Mouse (Mus musculus) natural killer cell, adult 2 months (primary cell): Measurements from ENCODE around the gene She.
A peak's percentile ranks its signal among the peaks of the same experiment; 100 is the strongest.

ENCODE experiments used
- DNase-seq, 2 experiments: peaks; one replicate each; pipeline ENCODE4 v3.0.0; 2022; ENCODE audit warnings: low spot score in 2 of 2

She gene

DNA sequence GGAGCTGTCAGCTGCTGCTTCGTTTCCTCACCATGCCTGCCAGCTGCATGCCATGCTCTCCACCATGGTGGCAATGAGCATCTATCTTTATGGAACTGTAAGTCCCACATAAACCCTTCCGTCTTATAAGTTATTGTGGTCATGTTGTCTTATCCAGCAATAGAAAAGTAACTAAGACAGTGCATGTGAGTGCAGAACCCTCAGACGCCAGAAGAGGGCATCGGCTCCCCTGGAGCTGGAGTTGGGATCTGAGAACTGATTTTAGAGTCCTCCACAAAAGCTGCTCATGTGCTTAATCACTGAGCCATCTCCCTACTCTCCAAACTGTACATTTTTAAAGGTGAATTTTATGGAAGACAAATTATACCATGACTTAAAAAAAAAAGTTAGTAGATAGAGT is 14.1 kb upstream of the She start:
- peak in 1 of 2 experiments; percentile 32 for DNase-seq

- no peak for DNase-seq
Measured at GRCm38 (mm10) chr3:89818605-89819004, 12.6 kb upstream of the She start.

DNA sequence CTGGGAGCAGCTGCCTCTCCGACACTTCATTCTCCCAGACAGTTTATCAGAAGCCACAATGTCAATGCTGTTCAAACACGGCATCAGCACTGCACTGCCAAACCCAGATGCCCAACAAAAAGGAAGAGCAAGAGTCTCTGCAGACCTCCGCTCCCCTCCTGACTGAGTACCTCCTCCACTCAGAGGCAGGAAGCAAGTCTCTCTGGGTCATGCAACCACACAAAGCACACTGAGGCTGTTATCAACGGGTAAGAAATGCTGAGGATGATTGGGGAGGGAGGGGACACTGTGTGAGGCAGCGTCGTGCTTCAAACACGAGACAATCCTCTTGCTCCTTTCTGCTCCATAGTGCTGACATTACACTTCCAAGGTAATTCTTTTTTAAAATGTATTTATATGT is 11.3 kb upstream of the She start:
- no peak for DNase-seq

- no peak for DNase-seq
Measured at GRCm38 (mm10) chr3:89820311-89821095, 10.7 kb upstream of the She start.

DNA sequence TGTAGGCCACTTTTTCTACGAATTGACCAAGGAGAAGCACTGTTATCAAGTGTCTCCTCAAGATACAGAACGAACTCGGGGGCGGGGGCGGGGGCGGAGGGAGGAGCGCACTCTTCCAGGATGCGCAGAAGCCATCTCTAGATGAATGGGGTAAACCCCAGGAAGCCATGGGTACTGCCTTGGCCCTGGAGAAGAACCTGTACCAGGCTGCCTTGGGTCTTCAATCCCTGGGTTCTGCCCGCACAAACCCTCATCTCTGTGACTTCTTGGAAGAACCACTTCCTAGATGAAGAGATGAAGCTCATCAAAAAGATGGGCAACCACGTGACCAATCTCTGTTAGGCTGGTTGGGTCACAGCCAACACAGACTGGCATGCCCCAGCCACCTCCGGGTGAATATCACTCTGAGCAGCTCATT is 10.1 kb upstream of the She start:
- DNase-seq, result no peak

DNA sequence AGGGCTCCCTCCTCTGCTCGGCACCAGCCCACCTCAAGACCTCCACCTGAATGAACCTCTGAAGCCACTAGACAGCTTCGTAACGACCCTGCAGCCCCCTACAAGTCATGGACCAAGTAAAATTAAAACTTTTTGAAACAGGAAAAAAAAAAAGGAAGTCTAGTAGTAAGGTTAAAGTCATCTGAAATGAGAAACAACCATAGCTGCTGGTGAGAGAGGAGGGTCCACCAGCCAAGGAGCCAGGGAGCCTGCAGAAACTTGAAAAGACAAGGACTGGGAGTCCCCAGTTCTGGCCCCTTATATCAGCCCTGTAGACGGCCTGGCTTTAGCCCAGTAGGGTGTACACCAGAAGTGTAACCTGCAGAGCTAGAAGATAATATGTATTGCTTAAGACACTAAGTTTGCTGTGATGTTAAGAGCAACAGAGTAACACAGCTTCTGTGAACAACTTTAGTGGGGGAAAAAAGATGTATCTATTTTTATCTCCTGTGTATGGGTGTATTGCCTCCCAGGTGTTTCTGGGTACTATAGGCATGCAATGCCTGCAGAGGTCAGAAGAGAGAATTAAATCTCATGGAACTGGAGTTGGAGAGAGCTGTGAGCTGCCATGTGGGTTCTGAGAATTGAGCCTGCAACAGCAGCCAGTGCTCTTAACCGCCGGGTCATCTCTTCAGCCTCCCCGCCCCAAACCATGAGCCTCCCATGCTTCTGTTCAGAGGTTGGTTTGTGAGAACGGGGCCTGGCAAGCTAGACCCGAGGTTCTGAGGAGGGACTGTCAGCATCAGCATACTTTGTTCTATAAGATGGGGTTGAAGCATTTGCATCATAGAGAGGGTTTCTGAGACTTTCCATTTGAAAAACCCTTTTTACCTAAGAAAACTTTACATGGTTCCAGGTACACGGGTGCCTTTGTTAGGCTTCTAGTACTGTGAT is 9.4 kb upstream of the She start:
- DNase-seq, result no peak

GRCm38 (mm10) chr3:89823594-89823993 is 7.6 kb upstream of the She start:
- no peak for DNase-seq

DNA sequence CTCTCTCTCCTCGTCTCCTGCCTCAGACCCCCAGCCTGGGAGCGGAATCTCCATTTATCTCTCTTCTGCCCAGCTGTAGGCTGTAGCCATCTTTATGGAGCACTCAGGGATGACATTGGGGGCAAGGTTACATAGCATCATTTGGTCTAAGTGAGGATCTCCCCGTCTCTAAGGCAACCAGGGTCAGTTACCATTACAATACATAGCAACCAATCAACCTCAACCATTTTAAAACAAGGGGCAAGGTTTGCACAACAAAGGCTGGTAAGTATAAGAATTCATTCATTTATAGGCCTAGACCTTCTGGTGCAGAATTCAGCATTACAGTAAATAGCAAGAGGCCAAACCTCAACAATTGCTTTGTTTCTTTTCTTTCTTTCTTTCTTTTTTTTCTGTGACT is 4.9 kb upstream of the She start:
- no peak for DNase-seq

DNA sequence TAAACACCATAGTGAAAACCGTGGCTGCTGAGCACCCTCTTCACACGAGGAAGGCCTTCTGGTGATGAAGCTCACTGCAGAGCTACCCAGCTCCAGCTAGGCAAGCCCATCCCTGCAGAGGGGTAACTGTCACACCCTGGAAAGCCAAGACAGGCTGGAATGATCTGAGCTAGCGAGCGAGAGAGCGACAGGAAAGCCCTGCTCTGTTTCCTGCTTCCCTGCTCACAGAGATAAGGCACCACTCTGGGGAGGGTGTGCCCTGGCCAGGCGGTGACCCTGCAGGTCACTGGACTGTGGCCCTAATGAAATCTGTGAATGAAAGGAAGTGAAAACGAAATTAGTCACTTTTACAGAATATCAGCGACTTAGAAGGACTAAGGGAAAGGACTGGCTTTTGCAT is 4.2 kb downstream of the She start:
- no peak for DNase-seq

- peak in 1 of 2 experiments; percentile 45 for DNase-seq
Measured at GRCm38 (mm10) chr3:89842258-89842657, 11.1 kb downstream of the She start.

DNA sequence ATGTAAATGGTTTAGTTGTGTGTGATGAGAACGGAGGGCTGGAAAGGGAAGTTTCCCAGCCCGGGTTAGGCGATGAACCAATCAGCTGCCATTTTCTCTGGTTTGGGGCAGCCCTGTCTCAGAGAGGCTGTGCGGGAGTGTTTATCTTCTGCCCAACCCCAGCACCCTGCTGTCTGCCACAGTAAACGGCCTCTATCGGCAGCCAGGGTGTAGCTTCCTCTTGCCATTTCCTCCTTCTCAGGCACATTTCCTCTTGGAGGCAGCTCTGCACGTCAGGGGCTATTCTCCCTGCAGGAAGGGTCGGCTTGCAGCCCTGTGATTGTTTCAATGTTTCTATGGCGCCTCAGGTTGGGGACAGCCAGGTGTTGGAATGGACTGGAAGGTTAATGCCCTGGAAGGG is 12.0 kb downstream of the She start:
- peak in 1 of 2 experiments; percentile 34 for DNase-seq

- DNase-seq, result no peak
Measured at GRCm38 (mm10) chr3:89845814-89846213, 14.6 kb downstream of the She start.

- no peak for DNase-seq
Measured at GRCm38 (mm10) chr3:89847126-89847525, 16.0 kb downstream of the She start.

DNA sequence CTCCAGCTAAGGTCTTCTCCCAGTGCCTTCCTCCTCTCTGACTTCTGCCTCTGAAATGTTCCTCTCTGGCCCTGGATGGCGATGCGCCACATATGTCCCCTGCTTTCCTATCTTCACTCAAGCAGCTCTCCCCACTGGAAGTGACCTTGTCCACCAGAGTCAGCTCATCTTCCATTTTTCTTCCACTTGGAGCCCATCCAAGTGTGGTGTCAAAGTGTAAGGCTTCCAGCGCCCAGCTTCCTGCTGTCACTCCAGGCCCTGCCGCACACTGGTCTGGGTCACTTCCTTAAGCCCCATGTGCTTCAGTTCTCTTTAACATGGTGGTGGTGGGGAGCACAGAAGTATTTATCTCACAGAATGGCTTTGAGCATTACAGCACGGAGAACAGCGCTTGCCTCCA is 16.4 kb downstream of the She start:
- DNase-seq, result no peak

GRCm38 (mm10) chr3:89848083-89848482 is 16.9 kb downstream of the She start:
- no peak for DNase-seq

DNA sequence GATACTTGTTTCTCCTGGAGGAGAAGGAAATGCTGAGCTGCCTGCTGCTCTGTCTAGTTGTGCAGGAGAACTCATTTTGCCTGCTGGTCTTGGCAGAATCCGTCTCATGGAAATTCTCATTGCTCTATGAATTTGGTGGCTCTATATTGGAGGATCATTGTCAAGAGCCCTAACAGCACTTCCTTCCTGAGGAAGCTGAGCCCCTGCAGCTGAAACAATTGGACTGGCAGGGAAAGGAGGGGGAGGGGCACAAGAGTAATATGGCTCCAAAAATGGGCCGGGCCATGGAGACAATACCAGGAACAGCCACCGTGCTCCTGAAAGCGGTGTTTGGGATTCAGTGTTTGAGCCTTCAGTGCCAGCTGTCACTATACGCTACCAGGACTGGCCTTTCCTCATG is 22.6 kb downstream of the She start:
- no peak for DNase-seq

DNA sequence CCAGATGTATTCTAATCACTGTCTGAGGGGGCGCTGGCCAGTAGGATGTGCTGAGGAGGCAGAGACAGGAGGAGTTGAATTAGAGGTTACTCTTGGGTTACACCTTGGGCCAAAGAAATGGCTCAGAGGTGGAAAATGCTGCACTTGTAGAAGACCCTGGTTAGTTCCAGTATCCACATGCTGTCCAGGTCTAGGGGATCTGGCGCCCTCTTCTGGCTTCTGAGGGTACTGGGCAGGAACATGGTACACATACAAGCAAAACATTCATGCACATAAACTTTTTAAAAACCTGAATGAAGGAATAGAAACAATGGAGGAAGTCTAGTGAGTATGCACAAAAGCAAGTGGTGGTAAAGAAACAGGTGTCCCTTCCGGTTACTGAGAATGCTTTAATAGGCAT is 26.2 kb downstream of the She start:
- peak in 1 of 2 experiments; percentile 31 for DNase-seq

DNA sequence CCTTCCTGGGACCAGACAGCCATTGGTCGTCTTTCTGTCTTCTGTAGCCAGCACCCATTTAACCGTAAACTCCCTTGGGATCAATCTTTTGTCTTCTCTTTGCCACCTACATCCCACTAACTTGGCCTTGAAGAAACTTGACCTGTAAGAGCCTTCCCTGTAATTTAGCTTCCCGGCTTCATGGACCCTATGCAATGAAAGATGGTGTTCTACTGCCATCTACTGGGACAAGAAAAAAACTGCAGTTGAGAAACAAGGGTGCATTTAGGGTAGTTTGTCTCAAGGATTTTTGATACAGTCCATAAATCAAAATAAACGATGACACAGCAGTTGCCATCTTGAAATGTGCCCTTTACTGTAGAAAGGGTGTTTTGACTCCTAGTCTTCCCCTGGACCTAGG is 27.0 kb downstream of the She start:
- DNase-seq, result peak in 1 of 2 experiments; percentile 18

DNA sequence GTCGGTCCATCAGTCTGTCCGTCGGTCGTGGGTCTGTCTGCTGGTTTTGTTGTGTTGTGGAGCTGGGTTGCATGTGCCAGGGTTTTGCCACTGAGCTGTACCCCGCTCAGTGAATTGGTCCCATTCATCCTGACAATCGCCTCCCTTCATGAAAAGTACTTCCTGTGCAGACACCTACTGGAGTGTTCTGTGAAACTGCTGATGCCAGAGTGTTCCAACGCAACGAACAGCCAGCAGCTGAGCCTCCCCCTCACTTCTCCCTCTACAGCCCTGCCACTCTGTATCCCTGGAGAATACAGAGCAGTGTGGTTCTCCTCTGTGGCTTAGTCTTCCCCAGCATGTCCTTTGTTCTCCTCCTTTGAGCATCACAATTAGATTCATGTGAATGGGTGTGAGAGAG is 27.7 kb downstream of the She start:
- DNase-seq, result no peak

DNA sequence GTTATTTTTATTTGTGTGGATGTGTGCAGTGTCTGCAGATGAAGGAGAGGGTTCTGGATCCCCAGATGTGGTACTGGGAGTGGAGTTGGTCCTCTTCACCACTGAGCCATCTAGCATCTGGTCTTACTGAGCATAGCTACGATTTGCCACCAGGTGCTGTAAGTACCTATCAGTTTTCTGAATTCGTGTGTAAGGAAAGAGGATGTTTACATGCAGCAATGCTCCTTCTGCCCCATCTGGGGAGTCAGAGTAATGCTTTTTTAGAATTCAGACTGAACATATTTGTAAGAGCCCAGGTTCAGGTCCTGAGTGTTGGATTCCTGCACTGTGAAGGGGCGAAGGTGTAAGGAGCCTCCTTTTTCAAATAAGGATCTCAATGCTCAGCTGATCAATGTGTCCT is 28.8 kb downstream of the She start:
- no peak for DNase-seq

- DNase-seq, result no peak
Measured at GRCm38 (mm10) chr3:89860343-89860742, 29.2 kb downstream of the She start.

DNA sequence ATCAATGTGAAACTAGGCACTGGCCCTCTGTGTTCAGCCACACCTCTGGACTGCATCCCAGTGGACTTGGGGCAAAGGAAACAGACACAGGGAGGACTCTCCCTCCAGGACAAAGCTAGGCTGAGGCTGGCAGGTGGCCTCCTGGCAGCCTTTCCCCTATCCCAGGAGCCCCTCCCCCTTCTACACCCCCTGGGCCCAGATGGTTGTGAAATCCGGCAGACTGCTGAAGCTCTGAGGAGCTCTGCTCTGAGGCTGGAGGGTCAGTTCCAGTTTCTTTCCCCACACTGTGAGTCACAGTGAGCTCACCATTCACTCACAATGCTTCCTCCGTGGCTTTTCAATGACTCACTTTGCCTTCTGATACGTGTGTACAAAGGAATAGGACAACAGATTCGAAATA is 29.9 kb downstream of the She start:
- DNase-seq, result no peak

DNA sequence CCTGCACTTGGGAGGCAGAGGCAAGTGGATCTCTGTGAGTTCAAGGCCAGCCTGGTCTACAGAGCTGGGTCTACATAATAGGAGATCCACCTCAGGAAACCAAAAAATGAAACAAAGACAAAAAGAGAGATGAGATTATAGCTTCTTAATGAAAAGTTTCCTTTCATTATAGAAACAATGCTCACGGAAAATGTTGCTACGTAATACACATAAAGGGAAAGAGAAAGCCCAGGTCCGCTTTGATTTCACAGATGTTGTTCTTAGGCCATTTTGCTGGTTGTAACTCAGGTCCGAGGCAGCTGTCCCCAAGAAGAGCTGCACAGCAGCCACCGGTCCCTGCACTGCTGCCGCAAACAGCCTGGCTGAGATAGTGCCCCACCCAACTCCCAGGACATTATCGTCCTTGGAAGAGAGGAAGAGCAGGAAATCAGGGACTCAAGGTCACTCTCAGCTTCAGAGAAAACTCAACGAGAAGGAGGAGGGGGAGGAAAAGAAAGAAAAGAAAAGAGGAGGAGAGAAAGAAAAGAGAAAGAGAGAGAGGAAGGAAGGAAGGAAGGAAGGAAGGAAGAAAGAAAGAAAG is 31.1 kb downstream of the She start:
- no peak for DNase-seq
